Mouse (Mus musculus): ENCODE measurements around the gene Dchs1. TPM values are rescaled to one million over a fixed set of nuclear protein-coding genes. Genes with fewer than 3 reads are reported as not detected.

Dchs1 gene
- polyA plus RNA-seq, 2 experiments from 2014 or later: not detected

Other genes with a start within 250 kb of the Dchs1 start
- 10 to 100 TPM; 20.4 to 25.0 TPM for gene Smpd1, start 233.3 kb downstream of the Dchs1 start, polyA plus RNA-seq (2017; shearing (Covaris generic))
- gene Apbb1, start 206.0 kb downstream of the Dchs1 start, polyA plus RNA-seq (2017; shearing (Covaris generic)): 1 to 10 TPM; 3.5 to 4.2 TPM
- gene Hpx, start 187.5 kb downstream of the Dchs1 start, polyA plus RNA-seq (2017; shearing (Covaris generic)): not detected
- 1 to 10 TPM; 1.9 to 2.5 TPM for gene Trim3, start 154.1 kb downstream of the Dchs1 start, polyA plus RNA-seq (2017; shearing (Covaris generic))
- 100 to 1,000 TPM; 214 to 228 TPM for gene Timm10b, start 147.6 kb downstream of the Dchs1 start, polyA plus RNA-seq (2017; shearing (Covaris generic))
- 10 to 100 TPM; 12.4 to 13.6 TPM for gene Arfip2, start 147.2 kb downstream of the Dchs1 start, polyA plus RNA-seq (2017; shearing (Covaris generic))
- gene Gm45799, start 147.1 kb downstream of the Dchs1 start, polyA plus RNA-seq (2017; shearing (Covaris generic)): 1 to 10 TPM; 3.1 to 5.4 TPM
- 1 to 10 TPM in 1 of 2 experiments, under 1 TPM in 1; 0.98 to 1.1 TPM for gene Dnhd1, start 136.8 kb downstream of the Dchs1 start, polyA plus RNA-seq (2017; shearing (Covaris generic))
- gene Ilk, start 51.1 kb downstream of the Dchs1 start, polyA plus RNA-seq (2017; shearing (Covaris generic)): 100 to 1,000 TPM; 131 to 173 TPM
- 10 to 100 TPM; 15.3 to 15.8 TPM for gene Rrp8, start 50.3 kb downstream of the Dchs1 start, polyA plus RNA-seq (2017; shearing (Covaris generic))
- 10 to 100 TPM; 11.5 to 16.1 TPM for gene Taf10, start 43.3 kb downstream of the Dchs1 start, polyA plus RNA-seq (2017; shearing (Covaris generic))
- gene Tpp1, start 35.4 kb downstream of the Dchs1 start, polyA plus RNA-seq (2017; shearing (Covaris generic)): 100 to 1,000 TPM in 1 of 2 experiments, 10 to 100 TPM in 1; 86.2 to 106 TPM
- 100 to 1,000 TPM; 175 to 216 TPM for gene Mrpl17, start 23.4 kb upstream of the Dchs1 start, polyA plus RNA-seq (2017; shearing (Covaris generic))
- 100 to 1,000 TPM; 192 to 225 TPM for gene Gm4070, start 166.3 kb upstream of the Dchs1 start, polyA plus RNA-seq (2017; shearing (Covaris generic))

Data from activated CD4-positive, CD25-positive, alpha-beta regulatory T cell, adult 4 months (primary cell).